Mouse (Mus musculus) neural tube, embryonic 12.5 days (tissue): ENCODE results near the gene Sun1. TPM values are rescaled to one million over a fixed set of nuclear protein-coding genes. Genes with fewer than 3 reads are reported as not detected.

ENCODE experiments used
- ATAC-seq: fragments of 200-750 bp; cut with Nextera tagmentation; 2 replicates; pipeline ENCODE4 v1.8.0; 2017; ENCODE audit warnings: low read depth, mild to moderate bottlenecking, moderate TSS enrichment, moderate library complexity; ENCODE audit not compliant: low FRiP score
- H3K27ac ChIP-seq: fragments of 300-500 bp; sonication (generic); 2 replicates; pipeline ENCODE4 v1.5.1; 2016
- H3K27me3 ChIP-seq: fragments of 300-500 bp; sonication (generic); replicated peaks from 2 replicates; pipeline ENCODE4 v1.6.1; 2016; ENCODE audit warnings: mild to moderate bottlenecking
- H3K36me3 ChIP-seq: fragments of 300-500 bp; sonication (generic); 2 replicates; pipeline ENCODE4 v1.6.1; 2016; ENCODE audit warnings: mild to moderate bottlenecking
- H3K4me1 ChIP-seq: fragments of 300-500 bp; sonication (generic); 2 replicates; pipeline ENCODE4 v1.6.1; 2016
- H3K4me2 ChIP-seq: fragments of 300-500 bp; sonication (generic); replicated peaks from 2 replicates; pipeline ENCODE4 v1.6.1; 2016; ENCODE audit warnings: mild to moderate bottlenecking
- H3K4me3 ChIP-seq: fragments of 300-500 bp; sonication (generic); 2 replicates; pipeline ENCODE4 v1.5.1; 2016
- H3K9ac ChIP-seq: fragments of 300-500 bp; sonication (generic); 2 replicates; pipeline ENCODE4 v1.6.1; 2016; ENCODE audit warnings: mild to moderate bottlenecking
- H3K9me3 ChIP-seq: fragments of 300-500 bp; sonication (generic); 2 replicates; pipeline ENCODE4 v1.6.1; 2016; ENCODE audit warnings: mild to moderate bottlenecking
- WGBS: fragments of 180-500 bp; shearing (Covaris S2); methylation state at CpG from one replicate; pipeline ENCODE4 v1.1.7; 2016; 5-methylcytosine and 5-hydroxymethylcytosine counted together
- polyA plus RNA-seq: library from polyadenylated mRNA; unstranded; fragments of >200 nt; fragmentation: Nextera tagmentation; extraction: Ambion mirVana; gene quantifications from 2 replicates; pipeline ENCODE4 v1.2.1, GENCODE M21; 2016

Gene Sun1
- 47.5 and 50.1 TPM in 2 replicates for polyA plus RNA-seq

DNA sequence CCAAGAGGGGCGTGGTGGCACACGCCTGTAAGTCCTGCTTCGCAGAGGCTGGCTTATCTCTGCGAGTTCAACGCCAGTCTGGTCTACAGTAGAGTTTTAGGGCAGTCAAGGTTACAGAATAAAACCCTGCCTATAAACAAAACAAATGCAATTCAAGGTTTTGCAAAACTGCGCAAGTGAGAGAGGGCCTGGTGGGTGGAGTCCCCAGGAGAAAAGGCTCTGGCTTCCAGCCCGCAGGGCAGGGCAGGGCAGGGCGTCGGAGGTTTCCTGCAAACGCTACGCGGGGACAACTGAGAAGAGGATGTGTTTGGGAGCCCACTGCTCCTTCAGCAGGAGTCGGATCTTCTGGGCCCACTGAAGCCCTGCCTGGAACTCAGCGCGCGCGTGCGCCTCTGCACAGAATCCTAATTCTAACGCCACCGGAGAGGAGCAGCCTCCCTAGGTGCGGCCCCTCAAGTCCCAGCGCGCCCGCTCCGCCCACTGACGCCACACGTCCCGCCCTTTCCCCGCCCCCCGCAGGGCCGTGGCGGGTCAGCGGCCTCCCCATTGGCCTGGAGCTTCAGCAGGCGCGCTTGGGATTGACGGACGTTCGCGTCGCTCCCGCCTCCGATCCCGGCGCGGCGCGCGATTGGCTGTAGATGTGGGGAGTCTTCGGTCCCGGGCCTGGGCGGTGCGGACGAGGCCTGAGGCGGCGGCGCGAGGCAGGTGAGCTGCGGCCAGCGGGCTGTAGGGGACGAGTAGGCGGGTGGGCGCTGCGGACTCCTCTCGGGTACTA lies at the start of gene Sun1:
Sun1 (plus strand) TSS at position 643 of the 775 bp plus-strand sequence.
- H3K9me3 ChIP-seq: no peaks in the 10 kb centered on the region
- 0 out of 2 replicates have a peak, but pooled peaks cover 3% of the 10 kb centered on the region for H3K36me3 ChIP-seq
- H3K27ac ChIP-seq: peak within 1 kb of the TSS; percentile 42; the same call in 1 of the 2 replicates
- no peaks in the 10 kb centered on the region for H3K27me3 ChIP-seq
- peak within 1 kb of the TSS; percentile 93 for H3K4me3 ChIP-seq
- H3K4me2 ChIP-seq: peak within 1 kb of the TSS; percentile 83
- 1% methylated on average over 64 of the region's 64 CpGs for WGBS
- H3K4me1 ChIP-seq: peaks cover 21% of the 10 kb centered on the region
- H3K9ac ChIP-seq: peak within 1 kb of the TSS; percentile 93
- ATAC-seq: peak; percentile 99

GRCm38 (mm10) chr5:139160899-139161298 lies 39.5 kb upstream of the Sun1 start:
- no peak for ATAC-seq
- no peak overlapping the region for H3K9ac ChIP-seq
- no peak overlapping the region for H3K4me3 ChIP-seq
- H3K4me1 ChIP-seq: no peaks in the 10 kb centered on the region
- H3K4me2 ChIP-seq: no peak overlapping the region
- no peaks in the 10 kb centered on the region for H3K27me3 ChIP-seq
- no peaks in the 10 kb centered on the region for H3K9me3 ChIP-seq
- H3K27ac ChIP-seq: no peak overlapping the region
- WGBS: 93% methylated on average over 8 of the region's 8 CpGs
- peaks cover 54% of the 10 kb centered on the region for H3K36me3 ChIP-seq

GRCm38 (mm10) chr5:139161632-139162031 lies 38.8 kb upstream of the Sun1 start:
- Histone ChIP-seq H3K36me3 (peaks cover 55% of the 10 kb centered on the region), H3K4me3 (no peak overlapping the region), H3K9me3 (no peaks in the 10 kb centered on the region), H3K27me3 (no peaks in the 10 kb centered on the region), H3K4me1 (no peaks in the 10 kb centered on the region), H3K4me2 (no peak overlapping the region), H3K9ac (no peak overlapping the region), H3K27ac (no peak overlapping the region)
- 86% methylated on average over 10 of the region's 10 CpGs for WGBS
- no peak for ATAC-seq

DNA sequence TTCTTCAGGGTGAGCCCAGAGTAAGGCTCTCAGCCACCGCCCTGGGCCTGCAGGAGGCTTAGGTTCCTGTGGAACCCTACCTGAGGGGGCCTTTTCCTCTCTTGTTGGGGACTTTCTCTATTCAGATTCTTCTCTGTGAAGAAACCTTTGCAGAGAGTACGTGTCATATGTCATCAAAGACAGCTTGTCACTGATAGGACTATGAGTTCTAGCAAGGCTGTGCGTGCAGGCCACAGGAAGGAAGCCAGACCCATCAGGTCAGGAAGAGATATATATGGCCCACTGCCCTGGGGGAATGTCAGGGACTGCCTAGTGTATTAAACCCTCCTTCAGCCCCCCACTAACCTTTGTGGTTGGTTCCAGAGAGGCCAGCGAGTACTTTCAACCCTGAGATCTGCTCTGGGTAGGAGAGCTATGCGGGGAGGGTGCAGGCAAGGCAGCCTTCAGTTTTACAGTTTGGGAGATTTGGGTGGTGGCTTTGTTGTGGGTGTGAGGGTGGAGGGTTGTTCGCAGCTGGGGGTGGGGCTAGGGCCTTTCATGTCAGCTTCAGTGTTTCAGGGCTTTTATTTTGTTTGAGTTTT lies 33.6 kb upstream of the Sun1 start:
- Histone ChIP-seq H3K4me2 (no peak overlapping the region), H3K9ac (no peak overlapping the region), H3K4me1 (no peaks in the 10 kb centered on the region), H3K4me3 (no peak overlapping the region), H3K27me3 (no peaks in the 10 kb centered on the region), H3K36me3 (peaks cover 78% of the 10 kb centered on the region), H3K9me3 (no peaks in the 10 kb centered on the region), H3K27ac (no peak overlapping the region)
- 85% methylated on average over 6 of the region's 6 CpGs for WGBS
- ATAC-seq: no peak

- 97% methylated on average over 1 of the region's 1 CpGs for WGBS
- ATAC-seq: no peak
- H3K36me3 ChIP-seq: peaks cover 78% of the 10 kb centered on the region
These were observed 32.9 kb upstream of the Sun1 start for GRCm38 (mm10) chr5:139167548-139167947.

GRCm38 (mm10) chr5:139171929-139172328 lies 28.5 kb upstream of the Sun1 start:
- WGBS: 95% methylated on average over 4 of the region's 4 CpGs
- peaks cover 61% of the 10 kb centered on the region for H3K36me3 ChIP-seq

More at GRCm38 (mm10) chr5:139167548-139167947, 32.9 kb upstream of the Sun1 start:
- H3K9ac ChIP-seq: no peak overlapping the region
- H3K9me3 ChIP-seq: no peaks in the 10 kb centered on the region
- H3K4me1 ChIP-seq: no peaks in the 10 kb centered on the region
- H3K27me3 ChIP-seq: no peaks in the 10 kb centered on the region
- H3K4me2 ChIP-seq: no peak overlapping the region
- H3K4me3 ChIP-seq: no peak overlapping the region
- no peak overlapping the region for H3K27ac ChIP-seq

DNA sequence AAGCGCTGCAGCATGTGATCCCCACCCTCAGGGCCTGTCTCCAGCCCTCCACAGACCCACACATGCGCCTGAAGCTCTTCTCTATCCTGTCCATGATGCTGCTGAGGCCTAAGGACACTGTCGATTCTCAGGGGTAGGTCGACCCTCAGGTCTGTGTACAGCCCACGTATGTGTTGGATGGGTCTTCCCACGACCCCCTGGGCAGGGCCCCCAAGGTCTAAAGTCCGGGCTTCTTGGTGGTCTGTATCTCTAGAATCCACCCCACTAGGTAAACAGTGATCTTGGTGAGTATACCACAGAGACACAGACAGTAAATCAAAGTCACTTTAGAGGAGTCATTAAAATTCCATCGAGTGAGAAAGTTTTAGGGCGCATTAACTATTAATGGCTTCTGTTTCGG lies 26.3 kb upstream of the Sun1 start:
- no peaks in the 10 kb centered on the region for H3K9me3 ChIP-seq
- peaks cover 16% of the 10 kb centered on the region for H3K4me1 ChIP-seq
- H3K9ac ChIP-seq: 0 out of 2 replicates have a peak overlapping the region, but pooled peaks have one; percentile 17
- peak; percentile 31; the same call in 1 of the 2 replicates for ATAC-seq
- H3K4me2 ChIP-seq: no peak overlapping the region
- no peak overlapping the region; the same call in 1 of the 2 replicates for H3K27ac ChIP-seq
- H3K27me3 ChIP-seq: no peaks in the 10 kb centered on the region
- peaks cover 56% of the 10 kb centered on the region for H3K36me3 ChIP-seq
- WGBS: 12% methylated on average over 10 of the region's 10 CpGs
- H3K4me3 ChIP-seq: no peak overlapping the region

More at GRCm38 (mm10) chr5:139171929-139172328, 28.5 kb upstream of the Sun1 start:
- no peak overlapping the region for H3K4me3 ChIP-seq
- no peak overlapping the region for H3K9ac ChIP-seq
- no peak overlapping the region for H3K27ac ChIP-seq
- peaks cover 16% of the 10 kb centered on the region for H3K4me1 ChIP-seq
- H3K9me3 ChIP-seq: no peaks in the 10 kb centered on the region
- no peak for ATAC-seq
- H3K4me2 ChIP-seq: no peak overlapping the region
- no peaks in the 10 kb centered on the region for H3K27me3 ChIP-seq

GRCm38 (mm10) chr5:139174556-139175547 lies 25.6 kb upstream of the Sun1 start:
- H3K4me1 ChIP-seq: peaks cover 16% of the 10 kb centered on the region
- WGBS: 23% methylated on average over 9 of the region's 10 CpGs
- H3K4me2 ChIP-seq: no peak overlapping the region
- ATAC-seq: peak; percentile 68
- H3K9me3 ChIP-seq: no peaks in the 10 kb centered on the region
- no peak overlapping the region for H3K27ac ChIP-seq
- H3K27me3 ChIP-seq: no peaks in the 10 kb centered on the region
- H3K36me3 ChIP-seq: peaks cover 63% of the 10 kb centered on the region
- no peak overlapping the region for H3K9ac ChIP-seq
- no peak overlapping the region for H3K4me3 ChIP-seq

DNA sequence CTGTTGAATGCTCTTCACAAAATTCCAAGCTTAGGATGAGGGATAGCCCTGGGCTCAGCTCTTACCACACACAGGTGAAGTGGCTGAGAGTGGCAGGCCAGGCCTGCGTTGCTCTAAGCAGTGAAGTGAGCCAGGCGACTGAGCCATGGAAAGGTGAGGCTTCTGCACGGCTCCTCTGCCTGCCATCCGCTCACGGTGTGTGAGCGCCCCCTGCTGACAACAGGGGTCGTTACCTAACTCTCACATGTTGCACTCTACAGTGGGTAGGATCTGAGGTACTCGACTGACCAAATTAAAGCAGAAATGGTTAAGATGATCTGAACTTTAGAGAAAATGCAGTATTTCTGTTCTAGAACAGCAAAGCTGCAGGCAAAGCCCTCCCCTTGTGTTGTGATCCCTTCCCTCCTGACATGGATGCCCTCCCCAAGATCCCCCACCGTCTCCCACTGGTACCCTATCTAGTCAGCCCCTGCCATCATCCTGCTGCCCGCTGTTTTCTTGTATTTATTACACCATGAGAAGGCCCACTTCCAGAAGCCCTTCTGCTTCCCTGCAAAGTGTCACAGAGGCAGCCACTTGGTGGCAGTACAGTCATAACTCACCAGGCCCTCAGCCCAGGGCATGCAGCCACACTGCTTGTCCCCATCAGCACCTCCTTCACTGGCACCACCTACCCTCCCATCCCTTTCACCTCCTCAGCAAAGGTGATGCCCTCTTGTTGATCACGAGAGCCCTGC lies 21.4 kb upstream of the Sun1 start:
- H3K9me3 ChIP-seq: no peaks in the 10 kb centered on the region
- peaks cover 13% of the 10 kb centered on the region for H3K4me1 ChIP-seq
- peaks cover 68% of the 10 kb centered on the region for H3K36me3 ChIP-seq
- WGBS: 31% methylated on average over 11 of the region's 11 CpGs
- no peak overlapping the region for H3K4me3 ChIP-seq
- peak; percentile 59 for ATAC-seq
- no peak overlapping the region for H3K4me2 ChIP-seq
- H3K9ac ChIP-seq: no peak overlapping the region
- H3K27me3 ChIP-seq: no peaks in the 10 kb centered on the region
- no peak overlapping the region for H3K27ac ChIP-seq

GRCm38 (mm10) chr5:139183131-139183530 lies 17.3 kb upstream of the Sun1 start:
- Histone ChIP-seq H3K4me3 (no peak overlapping the region), H3K36me3 (peaks cover 87% of the 10 kb centered on the region), H3K4me2 (no peak overlapping the region), H3K9ac (no peak overlapping the region), H3K9me3 (no peaks in the 10 kb centered on the region), H3K4me1 (no peaks in the 10 kb centered on the region), H3K27me3 (no peaks in the 10 kb centered on the region), H3K27ac (no peak overlapping the region)
- no peak for ATAC-seq
- WGBS: 86% methylated on average over 2 of the region's 2 CpGs

DNA sequence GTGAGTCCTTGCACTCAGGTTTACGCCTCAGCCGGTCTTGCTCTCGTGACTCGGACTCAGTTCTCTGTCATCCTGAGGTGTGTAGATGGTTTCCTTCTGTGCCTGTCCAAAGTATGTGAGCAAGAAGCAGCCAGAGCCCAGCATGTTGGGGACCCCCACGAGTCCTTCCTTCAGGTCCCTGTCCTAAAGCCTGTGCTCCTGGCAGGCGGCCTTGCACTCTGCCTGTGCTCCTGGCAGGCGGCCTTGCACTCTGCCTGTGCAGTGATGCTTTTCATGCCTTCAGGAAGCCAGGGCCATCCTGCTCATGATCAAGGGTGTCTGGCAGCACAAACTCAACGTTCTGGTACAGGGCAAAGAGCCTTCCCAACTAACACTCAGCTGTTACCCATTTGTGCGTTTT lies 16.8 kb upstream of the Sun1 start:
- Histone ChIP-seq H3K4me1 (no peaks in the 10 kb centered on the region), H3K4me2 (no peak overlapping the region), H3K27me3 (no peaks in the 10 kb centered on the region), H3K27ac (no peak overlapping the region), H3K9ac (no peak overlapping the region), H3K4me3 (no peak overlapping the region), H3K9me3 (no peaks in the 10 kb centered on the region), H3K36me3 (peaks cover 87% of the 10 kb centered on the region)
- no peak for ATAC-seq
- 89% methylated on average over 9 of the region's 9 CpGs for WGBS
